Mouse (Mus musculus): ENCODE measurements around the gene G6pdx. TPM values are rescaled to one million over a fixed set of nuclear protein-coding genes. Genes with fewer than 3 reads are reported as not detected.
A peak's percentile ranks its signal among the peaks of the same experiment; 100 is the strongest.

G6pdx gene
- total RNA-seq (2021), result 10 to 100 TPM; 28.2 to 28.4 TPM
- long read RNA-seq, experiment 1, transcript G6pdx-201 (13 exons, 2,652 nt), result major isoform, 30 of 32 reads
- long read RNA-seq, experiment 1, partial matches to known transcripts, result 0 of 32 reads
- long read RNA-seq, experiment 1, other reads (novel, unspliced or antisense), result 1 of 32 reads
- long read RNA-seq, experiment 2, transcript G6pdx-201 (13 exons, 2,652 nt), result major isoform, 21 of 23 reads
- long read RNA-seq, experiment 2, partial matches to known transcripts, result 1 of 23 reads
- long read RNA-seq, experiment 2, other reads (novel, unspliced or antisense), result 1 of 23 reads

DNA sequence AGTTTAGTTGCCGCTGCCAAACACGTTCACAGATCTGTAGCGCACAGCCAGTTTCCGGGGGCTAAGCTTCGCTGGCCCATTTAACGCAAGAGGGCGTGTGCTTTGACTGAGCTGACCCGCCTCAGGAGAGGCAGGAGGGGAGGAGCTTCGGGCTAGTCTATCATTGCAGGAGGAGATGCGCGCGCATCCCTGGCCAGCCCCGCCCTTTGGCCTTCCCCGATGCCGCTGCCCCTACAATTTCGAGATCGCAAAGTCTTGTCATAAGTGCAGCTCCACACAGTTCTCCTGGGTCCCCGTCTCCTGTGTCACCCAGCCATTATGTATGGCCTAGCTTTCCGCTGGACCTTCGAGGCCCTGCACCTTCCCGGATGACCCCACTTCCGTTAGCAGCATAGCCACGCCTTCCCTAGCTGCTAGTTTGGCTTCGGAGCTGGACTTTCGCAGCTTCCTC, at the start of gene G6pdx:
TSS of gene G6pdx (minus strand) at position 369 of the 451 bp plus-strand sequence.
- intact Hi-C loops (cut with DNase I), result no loop called here
- peak; percentile 74 to 76 for DNase-seq (ENCODE audit: extremely low spot score in 1 of 2, low spot score in 2 of 2)
- Histone ChIP-seq H3K4me3 (peak within 1 kb of the TSS; percentile 64), H3K27ac (peak within 1 kb of the TSS; percentile 92)
- peak; percentile 19 for TF ChIP-seq CTCF (IDR thresholded peaks at IDR 0.05)

DNA sequence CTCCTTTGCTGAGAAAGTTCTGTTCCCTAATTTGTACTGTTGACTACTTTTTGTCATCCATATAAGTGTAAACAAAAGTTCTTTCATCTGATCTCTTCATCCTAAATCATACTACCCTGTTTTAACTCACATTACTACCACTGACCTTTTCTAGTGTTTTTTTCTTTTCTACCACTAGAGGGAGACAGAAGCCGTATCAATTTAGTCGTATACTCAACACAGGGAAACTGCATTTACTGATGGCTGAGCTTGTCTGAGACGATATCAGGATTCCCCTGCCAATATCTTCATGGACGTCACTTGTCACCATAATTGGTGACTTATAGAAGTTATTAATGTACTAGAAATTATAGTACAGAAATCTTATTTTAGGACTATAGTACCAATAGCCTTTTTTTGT, 23.8 kb upstream of the G6pdx start:
- DNase-seq (ENCODE audit: extremely low spot score in 1 of 2, low spot score in 2 of 2), result no peak
- Histone ChIP-seq H3K27ac (no peak overlapping the region), H3K4me3 (no peak overlapping the region)
- TF ChIP-seq CTCF (IDR thresholded peaks at IDR 0.05), result peak; percentile 78
- intact Hi-C loops (cut with DNase I), result loop anchor here (10.0 kb wide), 2 partner anchors 652 to 1272 kb away; no protein-coding TSS in a partner anchor

DNA sequence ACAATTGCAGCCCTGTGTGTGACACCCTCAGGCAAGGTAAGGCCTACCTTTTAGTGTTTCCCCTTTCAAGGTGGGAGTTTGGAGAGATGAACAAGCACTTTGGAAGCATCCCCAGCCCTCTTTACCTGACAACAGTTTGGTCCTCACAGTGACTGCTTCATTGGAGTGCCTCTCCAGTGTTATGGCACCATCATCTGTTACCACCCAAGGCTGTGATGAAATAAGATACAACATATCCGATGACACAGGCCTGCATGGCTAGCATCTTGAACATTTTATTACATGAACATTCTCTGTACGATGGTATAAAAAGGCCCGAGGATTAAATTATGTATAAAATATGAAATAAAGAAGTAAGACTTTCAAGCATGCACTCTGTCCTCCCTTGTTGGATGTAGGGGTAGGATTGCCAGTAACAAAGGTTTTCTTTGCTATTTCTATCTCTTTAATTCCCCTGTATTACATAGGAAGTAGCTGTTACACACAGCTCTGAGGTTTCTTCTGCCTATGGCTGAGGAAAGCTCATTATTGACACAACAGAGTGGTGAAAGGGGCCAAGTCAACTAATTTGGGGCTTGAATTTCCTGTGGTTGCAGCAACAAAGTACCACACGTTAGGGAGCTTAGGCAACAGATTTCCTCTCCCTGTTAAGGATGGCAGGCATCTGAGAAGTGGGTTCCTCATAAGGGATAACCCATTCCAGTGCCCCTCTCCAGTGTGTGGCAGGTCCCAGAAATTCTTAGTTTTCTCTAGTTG, 22.3 kb upstream of the G6pdx start:
- no peak for TF ChIP-seq CTCF (IDR thresholded peaks at IDR 0.05)
- intact Hi-C loops (cut with DNase I), result loop anchor here (10.0 kb wide), 2 partner anchors 653 to 1273 kb away; no protein-coding TSS in a partner anchor

GRCm38 (mm10) chrX:74429290-74429821, 362 bp upstream of the G6pdx start:
- intact Hi-C loops (cut with DNase I), result no loop called here
- TF ChIP-seq CTCF (IDR thresholded peaks at IDR 0.05), result no peak
- H3K4me3 ChIP-seq, result peak overlapping the region; percentile 64
- DNase-seq (ENCODE audit: extremely low spot score in 1 of 2, low spot score in 2 of 2), result peak; percentile 62 to 63
- H3K27ac ChIP-seq, result peak overlapping the region; percentile 92

More for the DNA sequence above, 22.3 kb upstream of the G6pdx start:
- H3K27ac ChIP-seq, result no peak overlapping the region
- DNase-seq (ENCODE audit: extremely low spot score in 1 of 2, low spot score in 2 of 2), result no peak
- no peak overlapping the region for H3K4me3 ChIP-seq

- no peak for DNase-seq (ENCODE audit: extremely low spot score in 1 of 2, low spot score in 2 of 2)
- intact Hi-C loops (cut with DNase I), result no loop called here
- Histone ChIP-seq H3K27ac (no peak overlapping the region; the same call in 1 of the 2 replicates), H3K4me3 (peak overlapping the region; percentile 64)
- TF ChIP-seq CTCF (IDR thresholded peaks at IDR 0.05), result no peak
Measured at GRCm38 (mm10) chrX:74428146-74428825, 708 bp downstream of the G6pdx start.

- TF ChIP-seq CTCF (IDR thresholded peaks at IDR 0.05), result no peak
- no peak for DNase-seq (ENCODE audit: extremely low spot score in 1 of 2, low spot score in 2 of 2)
- Histone ChIP-seq H3K4me3 (no peak overlapping the region), H3K27ac (no peak overlapping the region)
- intact Hi-C loops (cut with DNase I), result no loop called here
Measured at GRCm38 (mm10) chrX:74427116-74427515, 1.9 kb downstream of the G6pdx start.

GRCm38 (mm10) chrX:74426256-74426655, 2.7 kb downstream of the G6pdx start:
- no peak for DNase-seq (ENCODE audit: extremely low spot score in 1 of 2, low spot score in 2 of 2)
- no peak for TF ChIP-seq CTCF (IDR thresholded peaks at IDR 0.05)
- intact Hi-C loops (cut with DNase I), result no loop called here
- Histone ChIP-seq H3K27ac (no peak overlapping the region), H3K4me3 (no peak overlapping the region)

- H3K27ac ChIP-seq, result no peak overlapping the region
- intact Hi-C loops (cut with DNase I), result no loop called here
- TF ChIP-seq CTCF (IDR thresholded peaks at IDR 0.05), result no peak
- no peak overlapping the region for H3K4me3 ChIP-seq
- no peak for DNase-seq (ENCODE audit: extremely low spot score in 1 of 2, low spot score in 2 of 2)
Measured at GRCm38 (mm10) chrX:74425195-74425594, 3.8 kb downstream of the G6pdx start.

DNA sequence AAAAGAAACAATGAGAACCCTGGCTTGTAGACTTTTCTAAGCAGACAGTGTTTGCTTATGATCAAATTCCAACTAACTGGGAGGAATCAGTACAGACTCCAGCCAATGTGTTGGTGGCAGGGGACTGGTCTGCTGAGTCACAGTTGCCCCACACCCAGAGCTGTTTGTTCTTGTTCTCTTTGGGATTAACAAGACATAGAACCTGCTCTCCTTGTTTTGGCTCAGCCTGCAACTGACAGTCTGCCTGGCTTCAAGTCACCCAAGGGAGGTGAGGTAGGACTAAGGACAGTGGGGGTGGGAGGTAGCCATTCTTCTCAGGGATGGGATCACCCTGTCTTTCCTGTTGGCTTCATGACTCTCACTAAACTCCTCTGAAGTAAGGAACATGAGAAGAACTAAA, 4.6 kb downstream of the G6pdx start:
- Histone ChIP-seq H3K4me3 (no peak overlapping the region), H3K27ac (no peak overlapping the region)
- TF ChIP-seq CTCF (IDR thresholded peaks at IDR 0.05), result no peak
- intact Hi-C loops (cut with DNase I), result no loop called here
- no peak for DNase-seq (ENCODE audit: extremely low spot score in 1 of 2, low spot score in 2 of 2)

GRCm38 (mm10) chrX:74413377-74413776, 15.6 kb downstream of the G6pdx start:
- intact Hi-C loops (cut with DNase I), result loop anchor here (1.0 to 10.0 kb wide), 5 partner anchors 165 to 1399 kb away; partner anchors contain the start of gene Hcfc1
- TF ChIP-seq CTCF (IDR thresholded peaks at IDR 0.05), result peak; percentile 84
- H3K4me3 ChIP-seq, result no peak overlapping the region

GRCm38 (mm10) chrX:74408340-74408739, 20.7 kb downstream of the G6pdx start:
- Histone ChIP-seq H3K4me3 (no peak overlapping the region), H3K27ac (no peak overlapping the region)
- DNase-seq (ENCODE audit: extremely low spot score in 1 of 2, low spot score in 2 of 2), result no peak
- intact Hi-C loops (cut with DNase I), result no loop called here
- TF ChIP-seq CTCF (IDR thresholded peaks at IDR 0.05), result no peak

More at GRCm38 (mm10) chrX:74413377-74413776, 15.6 kb downstream of the G6pdx start:
- no peak overlapping the region for H3K27ac ChIP-seq
- DNase-seq (ENCODE audit: extremely low spot score in 1 of 2, low spot score in 2 of 2), result peak; percentile 61 to 69
